Mouse (Mus musculus) brain, embryonic 14.5 days (tissue): ENCODE results near the gene Six3. TPM values are rescaled to one million over a fixed set of nuclear protein-coding genes. Genes with fewer than 3 reads are reported as not detected.

Source experiments
- DNase-seq: peaks from one replicate; pipeline ENCODE4 v3.0.0-alpha.2; 2011; ENCODE audit warnings: low read depth
- CTCF ChIP-seq: fragments of 200-500 bp; IDR thresholded peaks from 2 replicates; pipeline ENCODE4 v1.5.1; 2012; ENCODE audit warnings: inconsistent platforms, mild to moderate bottlenecking, moderate library complexity, borderline replicate concordance; ENCODE audit not compliant: insufficient read depth, insufficient read length; ENCODE audit errors: extremely low read depth
- POLR2A ChIP-seq: fragments of 200-500 bp; IDR thresholded peaks from 2 replicates; pipeline ENCODE4 v1.6.1; 2012; ENCODE audit warnings: mild to moderate bottlenecking, inconsistent platforms, borderline replicate concordance; ENCODE audit not compliant: poor library complexity, insufficient read depth, insufficient read length, severe bottlenecking; ENCODE audit errors: extremely low read depth
- polyA plus RNA-seq: library from polyadenylated mRNA; depleted of rRNA; stranded (reverse); fragments of >200 nt; gene quantifications from 2 replicates; pipeline ENCODE4 v1.2.3, GENCODE M21; 2012

Gene Six3
- polyA plus RNA-seq, 1 experiment, result 24.0 TPM

DNA sequence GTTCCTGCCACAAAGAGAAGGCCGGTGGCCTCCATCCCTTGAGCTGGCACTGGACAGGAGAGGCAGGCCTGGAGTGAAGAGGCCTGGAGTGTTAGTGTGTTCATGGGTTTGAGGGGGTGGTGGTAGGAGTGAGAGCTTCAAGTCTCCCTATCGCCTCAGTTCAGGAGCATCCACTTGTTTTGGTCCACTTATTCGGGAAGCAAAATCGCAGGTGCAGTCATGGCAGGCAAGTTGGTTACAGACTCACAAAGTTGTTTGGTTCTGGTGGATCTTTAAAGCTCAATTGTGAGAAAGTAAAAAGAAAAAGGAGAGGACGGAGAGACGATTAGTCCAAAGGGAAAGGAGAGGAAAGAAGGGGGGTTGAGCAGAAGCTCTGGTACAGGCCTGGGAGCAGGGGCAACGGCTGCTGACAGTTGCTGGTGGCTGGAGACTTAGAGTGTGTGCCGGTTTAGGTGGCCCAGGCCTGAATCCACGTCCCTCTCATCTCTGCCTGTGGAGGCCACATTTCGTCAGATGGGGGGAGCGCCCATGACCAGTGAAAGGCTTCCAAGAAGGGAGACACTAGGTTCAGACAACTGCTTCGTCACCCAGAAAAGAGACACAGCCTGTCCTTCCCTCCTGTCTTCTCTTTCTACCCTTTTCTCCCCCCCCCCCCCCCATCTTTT, 9.2 kb downstream of the Six3 start:
- DNase-seq, result no peak
- TF ChIP-seq POLR2A (no peak), CTCF (no peak)

DNA sequence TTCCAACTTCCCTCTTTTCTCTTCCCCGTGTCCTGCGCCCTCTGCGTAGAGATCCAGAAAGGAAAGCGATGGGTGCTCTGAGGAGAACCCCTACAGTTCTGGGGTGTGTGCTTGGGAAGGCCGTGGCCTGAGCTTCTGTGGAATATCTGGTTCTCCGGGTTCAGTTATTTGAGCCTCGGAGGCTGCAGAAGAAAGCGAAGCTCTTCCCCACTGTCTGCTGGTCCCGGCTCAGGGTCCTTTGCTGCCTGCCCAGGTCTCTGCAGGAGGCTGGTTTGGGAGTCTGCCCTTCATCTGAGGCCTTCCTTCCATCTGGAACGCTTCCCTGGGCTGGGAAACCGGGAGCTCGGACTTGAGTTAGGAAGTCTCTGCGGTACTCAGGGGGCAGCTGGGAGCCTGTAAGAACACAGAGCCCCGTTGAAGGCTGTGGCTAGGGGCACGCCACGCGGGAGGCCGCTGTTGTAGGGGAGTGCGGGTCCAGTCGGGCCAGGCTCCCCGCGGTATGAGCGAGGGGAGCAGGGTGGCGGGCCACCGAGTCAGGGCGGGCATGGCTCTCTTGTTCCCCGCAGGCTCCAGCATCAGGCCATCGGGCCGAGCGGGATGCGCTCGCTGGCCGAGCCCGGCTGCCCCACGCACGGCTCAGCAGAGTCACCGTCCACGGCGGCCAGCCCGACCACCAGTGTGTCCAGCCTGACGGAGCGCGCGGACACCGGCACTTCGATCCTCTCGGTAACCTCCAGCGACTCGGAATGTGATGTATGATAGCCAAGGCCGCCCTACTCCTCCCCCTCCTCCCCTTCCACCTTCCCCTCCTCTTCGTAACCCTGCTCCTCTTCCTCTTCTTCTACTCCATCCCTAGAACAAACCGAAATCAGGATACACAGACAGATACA, 10.0 kb downstream of the Six3 start:
- DNase-seq, result peak; percentile 49
- TF ChIP-seq POLR2A, result no peak
- no peak for TF ChIP-seq CTCF

DNA sequence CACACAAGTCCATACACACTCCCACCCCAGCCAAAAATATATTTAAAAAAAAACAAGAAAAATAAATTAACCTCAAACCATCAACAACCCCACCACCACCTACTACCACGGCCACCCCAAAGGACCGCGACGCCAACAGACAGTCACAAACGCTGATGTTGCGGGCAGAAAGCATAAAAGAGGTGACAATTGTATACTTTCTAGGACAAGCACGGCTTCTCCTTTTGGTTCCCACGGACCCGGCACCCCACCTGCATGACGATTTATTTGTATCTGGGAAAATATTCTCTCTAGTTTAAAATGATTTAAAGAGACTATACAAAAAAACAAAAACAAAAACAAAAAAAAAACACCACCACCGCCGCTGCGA, 10.6 kb downstream of the Six3 start:
- TF ChIP-seq POLR2A (no peak), CTCF (no peak)
- no peak for DNase-seq

DNA sequence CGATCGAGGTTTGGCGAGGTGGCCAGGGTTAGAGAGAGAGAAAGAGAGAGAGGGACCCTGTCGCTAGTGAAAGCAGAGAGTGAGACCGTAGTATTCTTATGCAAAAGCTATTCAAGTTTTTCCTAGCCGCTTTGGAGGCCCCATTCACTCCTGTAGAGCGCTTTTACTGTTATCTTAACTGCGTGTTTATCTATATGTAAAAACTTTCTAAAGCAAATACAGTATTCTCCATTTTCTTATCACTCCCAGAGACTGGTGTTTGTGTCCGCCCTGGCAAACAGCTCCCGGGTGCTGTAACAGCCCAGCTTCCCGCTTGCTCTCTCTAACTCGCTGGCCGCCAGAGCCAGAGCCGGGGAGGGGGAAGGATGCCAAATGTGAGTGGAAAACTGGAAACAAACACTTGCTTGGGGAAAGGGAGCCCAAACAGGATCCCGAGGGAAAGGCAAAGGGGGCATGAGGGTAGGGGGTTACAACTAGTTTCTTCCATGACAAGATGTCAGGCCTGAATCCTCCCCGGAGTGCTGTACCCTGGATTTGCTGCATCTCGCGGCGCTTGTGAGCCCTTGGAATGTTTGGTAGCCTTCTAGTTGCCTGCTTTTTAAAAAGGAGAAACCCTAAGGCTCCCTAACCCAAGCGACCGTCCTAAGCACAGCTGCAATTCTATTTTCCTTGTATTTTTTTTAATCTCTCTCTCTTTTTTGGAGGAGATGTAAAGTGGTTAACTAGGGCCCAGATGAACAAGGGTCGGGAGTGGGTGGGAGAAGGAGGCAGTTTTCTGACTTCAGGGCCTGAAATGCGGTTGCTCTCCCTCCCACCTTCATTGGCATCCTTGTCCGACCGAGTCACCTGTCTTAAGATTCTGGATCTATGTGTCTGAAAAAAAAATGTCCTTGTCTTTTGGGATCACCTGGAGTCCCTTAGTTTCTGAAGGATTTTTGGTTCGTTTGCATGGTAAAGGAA, 11.9 kb downstream of the Six3 start:
- TF ChIP-seq CTCF (no peak), POLR2A (no peak)
- DNase-seq, result peak; percentile 71

DNA sequence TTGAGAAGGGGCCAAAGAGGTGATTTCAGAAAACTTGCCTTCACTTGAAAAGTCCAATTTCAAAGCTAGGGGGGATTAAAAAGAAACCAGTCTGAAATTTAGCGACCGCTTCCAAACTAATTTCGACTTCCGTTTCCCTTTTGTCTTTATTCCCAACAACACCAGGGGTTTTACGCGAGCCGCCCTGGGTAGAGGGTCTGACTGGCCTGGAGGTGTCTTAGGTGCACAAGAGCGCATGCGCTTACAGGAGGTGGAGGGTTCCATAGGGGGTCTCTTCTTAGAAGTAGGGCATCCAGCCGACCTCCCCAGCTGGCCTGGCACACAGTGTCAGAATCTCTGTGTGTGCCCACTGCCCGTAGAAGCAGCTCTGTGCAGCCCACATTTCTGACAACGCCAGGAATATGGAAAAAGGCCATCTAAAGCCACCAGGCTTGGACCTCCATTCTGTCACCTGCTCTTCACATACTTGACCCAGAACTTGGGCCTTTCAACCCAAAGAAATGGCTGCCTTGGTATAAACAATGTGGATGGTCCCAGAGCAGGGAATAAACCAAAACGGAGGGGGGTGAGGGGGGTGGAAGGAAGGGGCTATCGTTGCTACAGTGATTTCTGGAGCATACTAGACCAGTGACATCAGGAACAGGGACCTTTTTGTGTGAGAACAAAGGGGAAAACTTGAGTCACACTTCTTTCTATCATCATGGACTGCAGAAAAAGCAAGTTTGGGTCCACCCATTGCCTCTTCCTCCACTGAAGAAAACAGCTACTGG, 12.9 kb downstream of the Six3 start:
- TF ChIP-seq CTCF (no peak), POLR2A (no peak)
- no peak for DNase-seq

DNA sequence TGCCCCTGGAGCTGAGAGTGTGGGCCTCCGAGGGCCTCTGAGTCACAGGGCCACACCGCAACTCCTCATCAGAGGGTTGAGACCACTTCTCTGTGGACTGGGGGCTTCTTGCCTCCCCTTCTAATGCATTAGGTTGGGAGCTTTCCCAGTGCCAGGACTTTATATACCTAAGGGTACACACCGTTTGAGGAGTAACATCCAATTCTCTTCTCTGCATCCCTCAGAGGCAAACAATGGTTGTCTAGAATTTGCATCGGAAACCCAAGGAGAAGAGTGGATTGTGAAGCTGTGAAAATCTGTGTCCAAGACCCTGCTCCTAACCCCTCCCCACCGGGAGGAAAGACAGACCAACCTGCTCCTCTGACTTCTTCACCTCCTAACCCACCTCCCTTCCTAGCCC, 14.3 kb downstream of the Six3 start:
- no peak for DNase-seq

DNA sequence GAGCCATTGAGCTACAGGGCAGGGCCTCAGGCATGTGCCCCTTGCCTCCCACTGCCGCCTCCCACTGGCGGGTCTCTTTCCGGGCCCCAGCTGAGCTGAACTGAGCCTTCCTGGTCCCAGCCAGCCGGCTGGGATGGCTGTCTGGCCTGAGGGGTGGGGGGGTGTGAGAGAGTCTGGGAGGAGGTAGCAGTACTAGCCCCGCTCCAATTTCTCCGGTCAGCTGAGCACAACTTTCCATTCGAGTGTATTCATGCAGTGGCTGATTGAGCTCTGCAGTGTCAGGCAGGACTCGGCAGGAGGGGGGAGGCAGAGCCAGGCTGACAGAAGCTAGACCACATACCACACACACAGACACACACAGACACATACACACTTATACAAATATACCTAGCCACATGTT, 15.4 kb downstream of the Six3 start:
- DNase-seq, result peak; percentile 79
- no peak for TF ChIP-seq CTCF

More for the DNA sequence above, 14.3 kb downstream of the Six3 start:
- TF ChIP-seq CTCF (no peak), POLR2A (no peak)

DNA sequence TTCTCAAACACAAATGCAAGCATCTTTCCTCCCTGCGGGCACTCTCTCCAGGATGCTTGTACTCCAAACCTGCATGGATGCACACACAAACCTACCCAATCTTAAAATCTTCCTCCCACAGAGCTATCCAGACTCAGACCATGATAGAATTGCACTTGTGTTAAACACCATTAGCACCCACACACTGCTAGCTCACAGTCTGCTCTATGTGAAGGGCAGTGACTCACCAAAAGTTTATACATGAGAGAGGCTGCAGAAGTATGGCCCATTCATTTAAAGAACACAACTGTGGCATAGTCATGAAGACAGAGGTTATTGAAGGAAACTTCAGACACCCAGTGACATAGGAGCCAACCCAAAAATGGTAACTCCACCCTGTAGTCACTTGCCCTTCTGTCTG, 16.0 kb downstream of the Six3 start:
- TF ChIP-seq CTCF, result no peak
- TF ChIP-seq POLR2A, result no peak
- no peak for DNase-seq

DNA sequence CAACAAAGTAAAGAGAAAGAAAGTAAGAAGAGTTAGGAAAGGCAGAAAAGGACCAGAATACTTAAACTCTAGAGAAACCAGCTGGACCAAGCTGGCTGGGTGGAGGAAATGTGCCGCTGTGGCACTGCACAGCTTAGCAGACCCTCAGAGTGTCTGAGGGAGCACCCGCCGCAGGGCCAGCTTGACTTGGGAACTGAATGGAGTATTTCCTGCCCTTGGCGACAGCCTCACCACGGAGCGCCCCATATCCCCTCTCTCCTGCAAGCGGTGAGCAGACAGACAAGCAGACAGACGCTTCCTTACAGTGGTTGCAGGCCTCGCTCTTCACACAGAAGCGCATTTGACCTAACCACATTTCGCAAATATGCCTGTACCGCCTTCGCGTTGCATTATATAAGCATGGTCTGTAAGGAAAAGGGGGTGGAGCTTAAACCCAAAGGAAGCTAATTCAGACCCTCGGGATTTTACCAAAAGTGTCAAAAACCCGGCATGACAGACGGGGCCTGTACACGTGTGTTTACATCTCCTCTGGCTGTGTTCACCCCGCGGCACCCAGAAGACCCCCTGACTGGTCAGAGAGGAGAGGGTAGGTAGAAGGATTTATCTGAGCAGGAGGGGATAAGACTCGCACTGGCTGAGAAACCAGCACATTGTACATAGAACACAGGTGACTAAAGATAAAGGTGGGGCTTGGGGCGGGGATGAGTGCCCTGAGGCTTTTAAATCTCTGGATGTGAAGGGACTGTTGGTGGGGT, 17.1 kb downstream of the Six3 start:
- no peak for DNase-seq
- no peak for TF ChIP-seq CTCF
- TF ChIP-seq POLR2A, result no peak

DNA sequence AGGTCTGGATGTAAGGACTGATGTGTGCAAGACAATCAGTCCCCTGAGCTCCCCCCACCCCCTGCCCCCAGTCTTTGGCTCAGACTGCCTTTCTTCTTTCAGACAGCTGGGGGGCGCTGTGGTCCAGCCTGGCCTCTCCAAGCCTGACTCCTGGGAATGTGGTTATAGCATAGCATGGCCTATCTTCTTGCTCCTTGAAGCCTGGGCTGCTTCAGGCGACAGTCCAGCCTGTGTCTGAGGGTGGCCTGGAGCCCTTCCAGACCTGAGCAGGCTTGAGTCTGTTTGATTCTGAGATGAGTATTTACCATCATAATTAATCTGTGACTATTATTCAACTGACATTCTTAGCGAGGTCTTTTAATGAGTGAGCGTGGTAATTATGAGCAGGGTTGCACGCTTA, 17.7 kb downstream of the Six3 start:
- DNase-seq, result no peak

More for the DNA sequence above, 17.7 kb downstream of the Six3 start:
- TF ChIP-seq CTCF (peak; percentile 31; the same call in 1 of the 2 replicates), POLR2A (no peak)
